Mouse (Mus musculus): ENCODE data around the gene Tsg101. TPM values are rescaled to one million over a fixed set of nuclear protein-coding genes. Genes with fewer than 3 reads are reported as not detected.
A peak's percentile ranks its signal among the peaks of the same experiment; 100 is the strongest.

The Tsg101 gene
- polyA plus RNA-seq, 1 experiment: 352 TPM

DNA sequence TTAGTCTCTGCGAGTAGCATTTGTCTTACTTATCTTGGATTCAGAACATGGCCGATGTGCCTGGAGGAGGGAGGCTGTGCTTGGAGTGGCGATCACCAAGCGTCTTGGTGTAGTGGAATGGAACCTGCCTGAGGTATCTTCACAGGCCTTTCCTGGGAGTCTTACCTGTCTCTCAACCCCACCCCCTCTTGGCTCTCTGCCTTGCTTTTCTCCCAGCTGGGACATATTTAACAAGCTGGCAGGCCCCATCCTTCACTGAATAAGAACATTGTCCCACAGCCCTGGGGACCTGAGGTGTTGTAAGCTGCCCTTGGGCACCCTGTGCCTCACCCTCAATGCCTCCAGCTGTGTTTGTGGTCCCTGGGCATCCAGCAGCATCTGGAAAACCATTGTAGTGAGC lies 76.2 kb downstream of the Tsg101 start:
- Histone ChIP-seq H3K4me3 (ENCODE audit: insufficient read depth, low read depth, low read length) (no peak overlapping the region), H3K27ac (ENCODE audit: insufficient read depth, low read depth, low read length) (no peak overlapping the region), H3K4me1 (ENCODE audit: control insufficient read depth, insufficient read depth, low read length) (peaks cover 20% of the 10 kb centered on the region)
- TF ChIP-seq CTCF (IDR thresholded peaks at IDR 0.05; ENCODE audit: insufficient read depth, low read depth, low read length) (no peak), POLR2A (IDR thresholded peaks at IDR 0.05; ENCODE audit: insufficient read depth, low read depth, low read length) (no peak)
- 96% methylated on average over 4 of the region's 4 CpGs for WGBS

DNA sequence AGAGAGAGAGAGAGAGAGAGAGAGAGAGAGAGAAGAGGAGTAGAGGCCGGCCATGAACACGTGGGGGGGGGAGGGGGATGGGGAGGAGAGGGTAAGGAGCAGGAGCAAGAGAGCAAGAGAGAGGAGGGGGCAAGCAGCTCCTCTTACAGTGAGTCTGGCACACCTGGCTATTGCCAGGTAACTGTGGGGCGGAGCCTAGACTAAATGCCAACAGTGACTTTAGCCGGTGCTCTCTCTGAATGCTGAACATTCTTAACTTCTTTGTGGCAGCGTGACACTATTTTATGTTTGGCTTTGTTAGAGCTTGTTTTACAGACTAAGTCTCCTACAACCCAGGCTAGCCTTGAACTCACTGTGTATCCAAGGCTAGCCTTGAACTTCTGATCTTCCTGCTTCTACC lies 77.5 kb downstream of the Tsg101 start:
- Histone ChIP-seq H3K4me1 (ENCODE audit: control insufficient read depth, insufficient read depth, low read length) (peaks cover 27% of the 10 kb centered on the region), H3K27ac (ENCODE audit: insufficient read depth, low read depth, low read length) (no peak overlapping the region), H3K4me3 (ENCODE audit: insufficient read depth, low read depth, low read length) (no peak overlapping the region)
- TF ChIP-seq CTCF (IDR thresholded peaks at IDR 0.05; ENCODE audit: insufficient read depth, low read depth, low read length) (no peak), POLR2A (IDR thresholded peaks at IDR 0.05; ENCODE audit: insufficient read depth, low read depth, low read length) (no peak)
- 38% methylated on average over 5 of the region's 5 CpGs for WGBS

DNA sequence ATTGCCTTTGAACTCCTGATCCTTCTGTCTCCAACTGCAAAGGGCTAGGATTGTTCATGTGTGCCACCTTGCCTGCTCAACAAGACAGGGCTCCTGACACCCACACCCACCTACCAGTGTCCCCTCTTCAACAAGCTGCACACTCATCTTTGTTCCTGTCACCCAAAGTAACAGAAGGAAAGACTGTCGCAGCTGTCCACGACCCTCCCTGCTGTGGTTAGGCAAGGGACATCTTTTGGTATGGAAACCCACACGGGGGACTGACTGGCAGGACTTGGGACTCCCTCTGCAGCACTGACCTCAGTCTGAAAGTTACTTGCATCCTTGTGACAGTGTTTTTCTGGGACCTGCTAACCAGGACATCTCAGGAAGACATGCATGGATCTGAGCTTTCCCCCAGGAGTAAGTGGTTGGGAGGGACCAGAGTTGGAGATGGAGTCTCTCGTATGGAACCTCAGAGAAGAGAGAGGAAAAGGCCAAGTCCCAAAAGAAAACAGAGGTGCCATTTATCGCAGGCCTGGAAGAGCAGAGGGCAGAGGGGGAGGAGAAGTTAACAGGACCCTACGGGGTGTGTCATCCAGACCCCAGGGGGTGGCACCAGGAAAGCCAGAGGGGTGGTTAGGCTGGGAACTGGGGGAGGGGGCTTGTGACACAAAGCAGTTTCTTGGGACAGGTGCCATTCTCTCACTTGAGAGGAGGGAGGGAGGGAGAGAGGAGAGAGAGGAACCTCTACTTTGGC lies 78.8 kb downstream of the Tsg101 start, which contains the start of gene Ldha:
TSS of gene Ldha (plus strand) at position 689 of the 739 bp plus-strand sequence.
- no peak within 1 kb of the TSS for H3K27ac ChIP-seq (ENCODE audit: insufficient read depth, low read depth, low read length)
- TF ChIP-seq POLR2A (IDR thresholded peaks at IDR 0.05; ENCODE audit: insufficient read depth, low read depth, low read length) (no peak), CTCF (IDR thresholded peaks at IDR 0.05; ENCODE audit: insufficient read depth, low read depth, low read length) (no peak)
- WGBS: 64% methylated on average over 6 of the region's 6 CpGs
- H3K4me3 ChIP-seq (ENCODE audit: insufficient read depth, low read depth, low read length): no peak within 1 kb of the TSS
- H3K4me1 ChIP-seq (ENCODE audit: control insufficient read depth, insufficient read depth, low read length): peaks cover 18% of the 10 kb centered on the region

DNA sequence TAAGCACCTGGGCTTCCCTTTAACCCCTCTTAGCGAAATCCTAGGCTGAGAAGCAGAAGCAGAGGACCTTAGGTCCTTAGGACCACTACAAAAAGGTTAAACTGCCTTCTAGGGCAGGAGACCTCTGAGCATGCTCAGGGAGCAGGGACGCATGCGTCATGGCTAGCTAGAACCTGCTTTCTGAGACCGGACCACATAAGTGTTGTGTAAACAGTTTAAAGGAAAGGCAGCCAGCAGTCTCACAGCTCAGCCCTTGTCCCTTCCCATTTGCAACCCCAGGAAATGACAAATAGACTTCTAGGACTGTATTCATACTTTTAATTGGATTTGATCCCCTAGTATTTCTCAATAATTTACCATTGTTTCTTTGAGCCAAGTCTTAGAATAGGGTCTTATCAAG lies 79.4 kb downstream of the Tsg101 start:
- 68% methylated on average over 4 of the region's 4 CpGs for WGBS
- H3K4me1 ChIP-seq (ENCODE audit: control insufficient read depth, insufficient read depth, low read length): peaks cover 17% of the 10 kb centered on the region
- TF ChIP-seq CTCF (IDR thresholded peaks at IDR 0.05; ENCODE audit: insufficient read depth, low read depth, low read length) (no peak), POLR2A (IDR thresholded peaks at IDR 0.05; ENCODE audit: insufficient read depth, low read depth, low read length) (no peak)
- H3K27ac ChIP-seq (ENCODE audit: insufficient read depth, low read depth, low read length): no peak overlapping the region
- no peak overlapping the region for H3K4me3 ChIP-seq (ENCODE audit: insufficient read depth, low read depth, low read length)

DNA sequence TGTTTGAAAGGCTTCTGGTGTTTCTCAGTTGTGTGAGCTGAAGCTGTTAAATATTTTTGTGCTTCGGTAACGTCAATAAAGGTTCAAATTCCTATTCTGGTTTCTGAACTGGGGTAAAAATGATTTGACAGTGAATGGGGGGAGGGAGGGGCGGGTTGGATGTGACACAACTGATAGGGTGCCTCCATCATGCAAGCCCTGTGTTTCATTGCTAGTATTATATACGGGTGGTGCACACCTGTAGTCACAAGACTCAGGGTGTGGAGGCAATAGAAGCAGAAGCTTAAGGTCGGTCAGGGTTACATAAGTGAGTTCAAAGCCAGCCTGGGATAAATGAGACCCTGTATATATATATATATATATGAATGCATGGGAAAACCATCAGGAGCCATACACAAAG lies 79.9 kb downstream of the Tsg101 start:
- WGBS: 89% methylated on average over 5 of the region's 5 CpGs
- TF ChIP-seq POLR2A (IDR thresholded peaks at IDR 0.05; ENCODE audit: insufficient read depth, low read depth, low read length) (no peak), CTCF (IDR thresholded peaks at IDR 0.05; ENCODE audit: insufficient read depth, low read depth, low read length) (no peak)
- Histone ChIP-seq H3K27ac (ENCODE audit: insufficient read depth, low read depth, low read length) (no peak overlapping the region), H3K4me3 (ENCODE audit: insufficient read depth, low read depth, low read length) (no peak overlapping the region), H3K4me1 (ENCODE audit: control insufficient read depth, insufficient read depth, low read length) (peaks cover 14% of the 10 kb centered on the region)

DNA sequence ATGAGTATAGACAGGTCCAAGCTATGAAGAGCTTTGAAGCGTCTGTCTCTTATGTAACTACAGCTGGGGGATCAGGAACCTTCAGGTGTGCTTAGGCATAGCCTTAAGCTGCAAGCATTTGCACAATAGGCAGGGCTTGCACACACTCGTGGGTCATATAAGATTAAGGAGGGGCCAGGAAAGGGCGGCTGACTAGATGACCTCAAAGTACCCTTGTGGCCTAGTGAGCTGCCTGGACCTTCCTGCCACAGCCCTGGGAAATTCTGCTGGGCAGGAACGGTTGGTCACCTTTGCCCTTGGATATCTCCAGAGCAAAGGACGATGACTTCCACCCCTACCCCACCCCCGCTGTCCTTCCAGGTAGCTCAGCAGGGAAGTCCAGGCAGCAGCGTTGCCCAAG lies 80.3 kb downstream of the Tsg101 start:
- peak overlapping the region; percentile 10 for H3K27ac ChIP-seq (ENCODE audit: insufficient read depth, low read depth, low read length)
- no peak for TF ChIP-seq POLR2A (IDR thresholded peaks at IDR 0.05; ENCODE audit: insufficient read depth, low read depth, low read length)
- TF ChIP-seq CTCF (IDR thresholded peaks at IDR 0.05; ENCODE audit: insufficient read depth, low read depth, low read length): no peak

More for the DNA sequence above, 80.3 kb downstream of the Tsg101 start:
- Histone ChIP-seq H3K4me3 (ENCODE audit: insufficient read depth, low read depth, low read length) (no peak overlapping the region), H3K4me1 (ENCODE audit: control insufficient read depth, insufficient read depth, low read length) (peaks cover 14% of the 10 kb centered on the region)
- WGBS: 67% methylated on average over 7 of the region's 7 CpGs

Other genes starting within 250 kb of the Tsg101 start
- not detected in 2 replicates for gene Tph1, start 247.4 kb downstream of the Tsg101 start, polyA plus RNA-seq (2012; ENCODE audit: insufficient read depth, insufficient read length, low replicate concordance, missing spikeins)
- not detected in 2 replicates for gene Saal1, start 209.3 kb downstream of the Tsg101 start, polyA plus RNA-seq (2012; ENCODE audit: insufficient read depth, insufficient read length, low replicate concordance, missing spikeins)
- not detected in 2 replicates for gene Saa3, start 204.3 kb downstream of the Tsg101 start, polyA plus RNA-seq (2012; ENCODE audit: insufficient read depth, insufficient read length, low replicate concordance, missing spikeins)
- not detected in 2 replicates for gene Saa4, start 187.4 kb downstream of the Tsg101 start, polyA plus RNA-seq (2012; ENCODE audit: insufficient read depth, insufficient read length, low replicate concordance, missing spikeins)
- not detected in 2 replicates for gene Saa1, start 177.0 kb downstream of the Tsg101 start, polyA plus RNA-seq (2012; ENCODE audit: insufficient read depth, insufficient read length, low replicate concordance, missing spikeins)
- gene Saa2, start 168.2 kb downstream of the Tsg101 start, polyA plus RNA-seq (2012; ENCODE audit: insufficient read depth, insufficient read length, low replicate concordance, missing spikeins): not detected in 2 replicates
- not detected in 2 replicates for gene Hps5, start 123.9 kb downstream of the Tsg101 start, polyA plus RNA-seq (2012; ENCODE audit: insufficient read depth, insufficient read length, low replicate concordance, missing spikeins)
- not detected in 2 replicates for gene Gtf2h1, start 123.9 kb downstream of the Tsg101 start, polyA plus RNA-seq (2012; ENCODE audit: insufficient read depth, insufficient read length, low replicate concordance, missing spikeins)
- gene Ldha, start 78.5 kb downstream of the Tsg101 start, polyA plus RNA-seq (2012; ENCODE audit: insufficient read depth, insufficient read length, low replicate concordance, missing spikeins): not detected in 2 replicates
- not detected in 2 replicates for gene Ldhc, start 58.8 kb downstream of the Tsg101 start, polyA plus RNA-seq (2012; ENCODE audit: insufficient read depth, insufficient read length, low replicate concordance, missing spikeins)
- gene Uevld, start 38.6 kb upstream of the Tsg101 start, polyA plus RNA-seq (2012; ENCODE audit: insufficient read depth, insufficient read length, low replicate concordance, missing spikeins): not detected in 2 replicates
- gene Gm9999, start 63.6 kb upstream of the Tsg101 start, polyA plus RNA-seq (2012; ENCODE audit: insufficient read depth, insufficient read length, low replicate concordance, missing spikeins): not detected in 2 replicates
- gene Spty2d1, start 88.4 kb upstream of the Tsg101 start, polyA plus RNA-seq (2012; ENCODE audit: insufficient read depth, insufficient read length, low replicate concordance, missing spikeins): not detected in 2 replicates
- not detected in 2 replicates for gene Tmem86a, start 130.6 kb upstream of the Tsg101 start, polyA plus RNA-seq (2012; ENCODE audit: insufficient read depth, insufficient read length, low replicate concordance, missing spikeins)
- not detected in 2 replicates for gene Ptpn5, start 213.7 kb upstream of the Tsg101 start, polyA plus RNA-seq (2012; ENCODE audit: insufficient read depth, insufficient read length, low replicate concordance, missing spikeins)

All from olfactory bulb, adult 2 months (tissue).